Mouse (Mus musculus) liver, embryonic 14.5 days (tissue): ENCODE measurements around the gene Map4k5.

Experiments used
- CTCF ChIP-seq: IDR thresholded peaks from 2 replicates; pipeline ENCODE4 v1.5.1; 2016; ENCODE audit warnings: antibody characterized with exemption, low read depth, control low read depth
- EP300 ChIP-seq: IDR thresholded peaks from 2 replicates; pipeline ENCODE4 v1.6.1; 2016; ENCODE audit warnings: antibody characterized with exemption, low read depth

GRCm38 (mm10) chr12:69824881-69825597 lies 68.0 kb downstream of the Map4k5 start:
- no peak for TF ChIP-seq CTCF
- no peak for TF ChIP-seq EP300
